Mouse (Mus musculus): ENCODE measurements around the gene Trim34a. TPM values are rescaled to one million over a fixed set of nuclear protein-coding genes. Genes with fewer than 3 reads are reported as not detected.

The Trim34a gene
- total RNA-seq (2014; fragmentation: Nextera tagmentation) (1.7 and 4.9 TPM in 2 replicates), total RNA-seq (2017) (6.9 and 8.6 TPM in 2 replicates), polyA plus RNA-seq (2012) (0.22 and 0.25 TPM in 2 replicates)

DNA sequence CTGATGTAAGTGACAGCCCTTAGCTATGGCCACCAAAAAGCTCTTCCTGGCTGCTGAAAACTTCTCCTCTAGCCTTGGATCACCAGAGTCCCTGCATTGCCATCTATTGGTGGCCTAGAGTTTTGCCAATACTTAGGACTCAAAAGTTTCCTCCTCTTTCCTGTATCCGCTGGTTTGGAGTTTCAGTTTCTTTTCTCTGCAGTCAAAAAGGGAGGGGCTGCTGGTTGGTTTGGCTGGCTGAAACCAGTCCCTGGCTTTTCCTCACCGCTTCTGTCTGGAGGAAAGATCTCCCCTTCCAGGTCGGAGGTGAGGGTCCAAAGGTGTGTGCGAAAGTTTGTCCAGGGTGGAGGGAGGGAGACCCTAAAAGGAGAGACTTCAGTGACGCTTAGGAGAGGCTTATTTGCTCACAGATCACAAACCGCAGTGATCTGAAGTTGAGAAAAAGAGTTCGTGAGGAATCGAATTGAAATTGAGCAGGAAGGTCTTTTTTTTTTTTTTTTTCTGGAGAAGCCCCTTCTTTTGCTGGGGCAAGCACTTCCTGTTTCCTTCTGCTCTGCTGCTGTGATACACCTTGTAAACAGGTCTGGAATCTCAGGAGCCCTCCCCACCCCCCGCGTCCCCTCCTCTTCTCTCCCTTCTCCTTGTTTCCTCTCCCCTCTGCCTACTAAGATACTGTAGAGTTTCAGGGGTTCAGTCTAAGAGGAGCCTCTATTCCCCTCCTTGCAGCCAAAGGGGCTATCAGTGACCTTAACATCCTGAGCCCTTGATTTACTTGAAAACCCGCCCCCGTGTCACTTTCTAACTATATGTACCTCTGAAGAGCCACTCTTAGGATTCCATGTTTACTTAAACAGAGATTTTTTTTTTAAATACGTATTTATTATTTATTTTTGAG is at the start of gene Trim34a:
Gene Trim34a, plus strand, starts transcription at position 171 of the 895 bp plus-strand sequence.
- H3K9me3 ChIP-seq (replicated peaks), result no peaks in the 10 kb centered on the region
- H3K4me1 ChIP-seq (ENCODE audit: insufficient read depth, low read depth, low read length), result peaks cover 12% of the 10 kb centered on the region
- DNase-seq (ENCODE audit: low spot score), result peak; percentile 26
- no peaks in the 10 kb centered on the region for H3K27me3 ChIP-seq (ENCODE audit: insufficient read depth, low read length)
- no peaks in the 10 kb centered on the region for H3K36me3 ChIP-seq (replicated peaks)
- peak within 1 kb of the TSS; percentile 71 for H3K4me3 ChIP-seq (ENCODE audit: low read depth, low read length)
- TF ChIP-seq CTCF (IDR thresholded peaks at IDR 0.05; ENCODE audit: low read depth, low read length), result peak; percentile 36
- no peak for TF ChIP-seq TAL1 (conservative IDR thresholded peaks at IDR 0.05; ENCODE audit: low read depth, low read length)
- ATAC-seq (ENCODE audit: extremely low read depth, insufficient number of reproducible peaks, low FRiP score, poor library complexity, severe bottlenecking), result peak; percentile 94

DNA sequence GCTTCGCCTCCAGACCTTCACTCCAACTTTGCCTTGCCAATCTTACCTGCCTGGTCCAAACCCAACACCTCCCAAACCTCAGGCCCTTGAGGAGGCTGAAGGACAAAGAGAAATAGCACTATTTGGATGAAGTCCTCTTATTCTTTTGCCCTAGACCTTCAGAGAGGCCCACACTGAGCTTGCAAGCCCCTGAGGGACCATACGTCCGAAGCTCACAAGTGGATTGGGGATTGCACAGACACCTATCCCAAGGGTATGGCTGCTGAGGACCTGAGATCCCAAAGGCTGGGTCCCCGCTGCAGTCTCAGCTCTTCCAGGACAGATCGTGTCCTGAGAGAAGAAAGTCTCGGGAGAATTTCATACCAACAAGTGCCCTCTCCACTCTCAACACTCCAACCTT is 48.4 kb upstream of the Trim34a start, which contains the start of gene Olfr649:
Gene Olfr649, minus strand, starts transcription at position 101 of the 400 bp plus-strand sequence.
- no peaks in the 10 kb centered on the region for H3K4me1 ChIP-seq (ENCODE audit: insufficient read depth, low read depth, low read length)
- H3K36me3 ChIP-seq (replicated peaks), result no peaks in the 10 kb centered on the region
- DNase-seq (ENCODE audit: low spot score) (no peak), ATAC-seq (ENCODE audit: extremely low read depth, insufficient number of reproducible peaks, low FRiP score, poor library complexity, severe bottlenecking) (no peak)
- no peaks in the 10 kb centered on the region for H3K9me3 ChIP-seq (replicated peaks)
- H3K27me3 ChIP-seq (ENCODE audit: insufficient read depth, low read length), result peaks cover 3% of the 10 kb centered on the region
- TF ChIP-seq POLR2AphosphoS5 (IDR thresholded peaks at IDR 0.05; ENCODE audit: insufficient replicate concordance, low read depth, low read length) (no peak), TAL1 (conservative IDR thresholded peaks at IDR 0.05; ENCODE audit: low read depth, low read length) (no peak), CTCF (IDR thresholded peaks at IDR 0.05; ENCODE audit: low read depth, low read length) (no peak), GATA2 (IDR thresholded peaks at IDR 0.05; ENCODE audit: borderline replicate concordance, low read depth, low read length) (no peak), GATA1 (IDR thresholded peaks at IDR 0.05; ENCODE audit: borderline replicate concordance, low read length) (no peak)
- no peak within 1 kb of the TSS for H3K4me3 ChIP-seq (ENCODE audit: low read depth, low read length)

GRCm38 (mm10) chr7:104199822-104200221 is 44.4 kb upstream of the Trim34a start:
- Histone ChIP-seq H3K4me1 (ENCODE audit: insufficient read depth, low read depth, low read length) (no peaks in the 10 kb centered on the region), H3K36me3 (replicated peaks) (no peaks in the 10 kb centered on the region), H3K4me3 (ENCODE audit: low read depth, low read length) (no peak overlapping the region), H3K27me3 (ENCODE audit: insufficient read depth, low read length) (peaks cover 21% of the 10 kb centered on the region), H3K9me3 (replicated peaks) (no peaks in the 10 kb centered on the region)
- peak; percentile 45; the same call in 1 of the 2 replicates for ATAC-seq (ENCODE audit: extremely low read depth, insufficient number of reproducible peaks, low FRiP score, poor library complexity, severe bottlenecking)
- TF ChIP-seq CTCF (IDR thresholded peaks at IDR 0.05; ENCODE audit: low read depth, low read length) (peak; percentile 86), GATA2 (IDR thresholded peaks at IDR 0.05; ENCODE audit: borderline replicate concordance, low read depth, low read length) (no peak)
- DNase-seq (ENCODE audit: low spot score), result peak; percentile 32

- DNase-seq (ENCODE audit: low spot score), result no peak
Observed at GRCm38 (mm10) chr7:104206197-104206596, 38.1 kb upstream of the Trim34a start.

GRCm38 (mm10) chr7:104216011-104216535 is 28.2 kb upstream of the Trim34a start:
- Histone ChIP-seq H3K9me3 (replicated peaks) (no peaks in the 10 kb centered on the region), H3K4me3 (ENCODE audit: low read depth, low read length) (no peak overlapping the region), H3K4me1 (ENCODE audit: insufficient read depth, low read depth, low read length) (0 out of 2 replicates have a peak, but pooled peaks cover 2% of the 10 kb centered on the region), H3K36me3 (replicated peaks) (no peaks in the 10 kb centered on the region), H3K27me3 (ENCODE audit: insufficient read depth, low read length) (peaks cover 23% of the 10 kb centered on the region)
- TF ChIP-seq GATA1 (IDR thresholded peaks at IDR 0.05; ENCODE audit: borderline replicate concordance, low read length), result no peak
- no peak for TF ChIP-seq TAL1 (conservative IDR thresholded peaks at IDR 0.05; ENCODE audit: low read depth, low read length)
- no peak for TF ChIP-seq CTCF (IDR thresholded peaks at IDR 0.05; ENCODE audit: low read depth, low read length)
- TF ChIP-seq POLR2AphosphoS5 (IDR thresholded peaks at IDR 0.05; ENCODE audit: insufficient replicate concordance, low read depth, low read length), result no peak
- TF ChIP-seq GATA2 (IDR thresholded peaks at IDR 0.05; ENCODE audit: borderline replicate concordance, low read depth, low read length), result no peak
- ATAC-seq (ENCODE audit: extremely low read depth, insufficient number of reproducible peaks, low FRiP score, poor library complexity, severe bottlenecking) (no peak), DNase-seq (ENCODE audit: low spot score) (no peak)

More at GRCm38 (mm10) chr7:104206197-104206596, 38.1 kb upstream of the Trim34a start:
- peaks cover 18% of the 10 kb centered on the region for H3K27me3 ChIP-seq (ENCODE audit: insufficient read depth, low read length)
- no peak for TF ChIP-seq GATA2 (IDR thresholded peaks at IDR 0.05; ENCODE audit: borderline replicate concordance, low read depth, low read length)
- TF ChIP-seq POLR2AphosphoS5 (IDR thresholded peaks at IDR 0.05; ENCODE audit: insufficient replicate concordance, low read depth, low read length), result no peak
- no peak for TF ChIP-seq GATA1 (IDR thresholded peaks at IDR 0.05; ENCODE audit: borderline replicate concordance, low read length)
- TF ChIP-seq CTCF (IDR thresholded peaks at IDR 0.05; ENCODE audit: low read depth, low read length), result no peak
- TF ChIP-seq TAL1 (conservative IDR thresholded peaks at IDR 0.05; ENCODE audit: low read depth, low read length), result no peak
- H3K36me3 ChIP-seq (replicated peaks), result no peaks in the 10 kb centered on the region
- no peaks in the 10 kb centered on the region for H3K9me3 ChIP-seq (replicated peaks)
- H3K4me3 ChIP-seq (ENCODE audit: low read depth, low read length), result no peak overlapping the region
- H3K4me1 ChIP-seq (ENCODE audit: insufficient read depth, low read depth, low read length), result no peaks in the 10 kb centered on the region
- ATAC-seq (ENCODE audit: extremely low read depth, insufficient number of reproducible peaks, low FRiP score, poor library complexity, severe bottlenecking), result no peak

GRCm38 (mm10) chr7:104217881-104218280 is 26.4 kb upstream of the Trim34a start:
- Histone ChIP-seq H3K36me3 (replicated peaks) (no peaks in the 10 kb centered on the region), H3K27me3 (ENCODE audit: insufficient read depth, low read length) (peaks cover 25% of the 10 kb centered on the region), H3K9me3 (replicated peaks) (no peaks in the 10 kb centered on the region), H3K4me1 (ENCODE audit: insufficient read depth, low read depth, low read length) (0 out of 2 replicates have a peak, but pooled peaks cover 2% of the 10 kb centered on the region), H3K4me3 (ENCODE audit: low read depth, low read length) (no peak overlapping the region)
- ATAC-seq (ENCODE audit: extremely low read depth, insufficient number of reproducible peaks, low FRiP score, poor library complexity, severe bottlenecking) (no peak), DNase-seq (ENCODE audit: low spot score) (no peak)
- TF ChIP-seq CTCF (IDR thresholded peaks at IDR 0.05; ENCODE audit: low read depth, low read length) (no peak), TAL1 (conservative IDR thresholded peaks at IDR 0.05; ENCODE audit: low read depth, low read length) (no peak), GATA2 (IDR thresholded peaks at IDR 0.05; ENCODE audit: borderline replicate concordance, low read depth, low read length) (no peak), GATA1 (IDR thresholded peaks at IDR 0.05; ENCODE audit: borderline replicate concordance, low read length) (no peak), POLR2AphosphoS5 (IDR thresholded peaks at IDR 0.05; ENCODE audit: insufficient replicate concordance, low read depth, low read length) (no peak)

Measured in G1E (cell line).